Mouse (Mus musculus): ENCODE results near the gene Slc1a3. TPM values are rescaled to one million over a fixed set of nuclear protein-coding genes. Genes with fewer than 3 reads are reported as not detected.
A peak's percentile ranks its signal among the peaks of the same experiment; 100 is the strongest.

Slc1a3 gene
- polyA plus RNA-seq (2012; ENCODE audit: insufficient read depth, low replicate concordance) = 0.02 and 6.4 TPM in 2 replicates

GRCm38 (mm10) chr15:8710146-8711006 lies at the start of gene Slc1a3:
TSS of gene Slc1a3 (minus strand) at chr15:8710764.
- Histone ChIP-seq H3K9me3 (0 out of 2 replicates have a peak, but pooled peaks cover 6% of the 10 kb centered on the region), H3K4me3 (replicated peaks) (peak within 1 kb of the TSS; percentile 90), H3K27me3 (replicated peaks) (peaks cover 39% of the 10 kb centered on the region), H3K36me3 (replicated peaks; ENCODE audit: low read length) (no peaks in the 10 kb centered on the region), H3K4me1 (peaks cover 10% of the 10 kb centered on the region)
- no peak for TF ChIP-seq GATA1 (IDR thresholded peaks at IDR 0.05; ENCODE audit: borderline replicate concordance, low read length)
- TF ChIP-seq FLI1 (IDR thresholded peaks at IDR 0.05; ENCODE audit: low read length) = no peak

- TF ChIP-seq FLI1 (IDR thresholded peaks at IDR 0.05; ENCODE audit: low read length) = no peak
- no peak for TF ChIP-seq GATA1 (IDR thresholded peaks at IDR 0.05; ENCODE audit: borderline replicate concordance, low read length)
- Histone ChIP-seq H3K4me1 (no peaks in the 10 kb centered on the region), H3K27me3 (replicated peaks) (no peaks in the 10 kb centered on the region), H3K9me3 (peaks cover 4% of the 10 kb centered on the region; the same call in 1 of the 2 replicates), H3K36me3 (replicated peaks; ENCODE audit: low read length) (no peaks in the 10 kb centered on the region), H3K4me3 (replicated peaks) (no peak overlapping the region)
Measured at GRCm38 (mm10) chr15:8759026-8759425, 48.5 kb upstream of the Slc1a3 start.

DNA sequence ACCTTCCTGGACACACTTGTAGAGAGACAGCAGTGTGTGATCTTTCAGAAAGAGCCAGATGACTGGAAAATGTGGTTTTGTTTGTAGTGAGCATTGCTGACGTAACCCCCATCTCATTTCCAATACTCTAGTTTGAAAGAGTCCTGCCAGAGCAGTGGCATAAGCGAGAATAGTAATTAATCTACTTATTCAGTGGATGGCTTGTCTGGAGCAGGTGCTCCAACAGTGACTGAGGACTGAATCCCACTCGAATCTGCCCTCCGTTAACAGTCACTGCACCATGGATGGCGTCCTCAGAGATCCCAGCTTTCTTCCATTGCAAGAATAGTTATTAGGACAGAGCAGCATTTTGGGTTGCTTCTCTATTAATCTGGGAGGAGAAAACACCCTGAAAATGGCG lies 45.9 kb upstream of the Slc1a3 start:
- Histone ChIP-seq H3K4me1 (no peaks in the 10 kb centered on the region), H3K4me3 (replicated peaks) (no peak overlapping the region), H3K9me3 (0 out of 2 replicates have a peak, but pooled peaks cover 4% of the 10 kb centered on the region), H3K27me3 (replicated peaks) (no peaks in the 10 kb centered on the region), H3K36me3 (replicated peaks; ENCODE audit: low read length) (no peaks in the 10 kb centered on the region)
- TF ChIP-seq FLI1 (IDR thresholded peaks at IDR 0.05; ENCODE audit: low read length) (no peak), GATA1 (IDR thresholded peaks at IDR 0.05; ENCODE audit: borderline replicate concordance, low read length) (no peak)

- Histone ChIP-seq H3K4me1 (no peaks in the 10 kb centered on the region), H3K27me3 (replicated peaks) (no peaks in the 10 kb centered on the region), H3K4me3 (replicated peaks) (no peak overlapping the region), H3K36me3 (replicated peaks; ENCODE audit: low read length) (no peaks in the 10 kb centered on the region), H3K9me3 (no peaks in the 10 kb centered on the region)
- TF ChIP-seq GATA1 (IDR thresholded peaks at IDR 0.05; ENCODE audit: borderline replicate concordance, low read length) = no peak
- no peak for TF ChIP-seq FLI1 (IDR thresholded peaks at IDR 0.05; ENCODE audit: low read length)
Measured at GRCm38 (mm10) chr15:8749762-8750161, 39.2 kb upstream of the Slc1a3 start.

DNA sequence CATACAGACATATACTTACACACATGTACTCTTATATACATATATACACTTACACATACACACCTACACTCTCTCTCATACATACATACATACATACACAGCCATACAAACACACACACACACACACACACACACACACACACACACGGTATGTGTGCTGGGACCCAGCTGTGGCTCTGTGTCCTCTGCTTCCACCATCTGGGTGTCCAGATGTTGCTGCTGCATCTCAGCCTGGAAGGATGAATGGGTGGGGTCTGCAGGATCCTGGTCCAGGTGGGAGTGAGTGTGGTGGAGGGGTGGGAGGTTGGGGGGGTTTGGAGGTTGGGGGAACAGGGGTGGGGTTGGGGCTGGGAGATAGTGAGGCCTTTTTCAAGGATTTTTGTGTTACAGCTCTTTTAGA lies 38.2 kb upstream of the Slc1a3 start:
- no peaks in the 10 kb centered on the region for H3K4me1 ChIP-seq
- no peak for TF ChIP-seq GATA1 (IDR thresholded peaks at IDR 0.05; ENCODE audit: borderline replicate concordance, low read length)
- no peaks in the 10 kb centered on the region for H3K9me3 ChIP-seq
- H3K4me3 ChIP-seq (replicated peaks) = no peak overlapping the region
- H3K36me3 ChIP-seq (replicated peaks; ENCODE audit: low read length) = no peaks in the 10 kb centered on the region
- no peaks in the 10 kb centered on the region for H3K27me3 ChIP-seq (replicated peaks)

GRCm38 (mm10) chr15:8741593-8741992 lies 31.0 kb upstream of the Slc1a3 start:
- no peak for TF ChIP-seq FLI1 (IDR thresholded peaks at IDR 0.05; ENCODE audit: low read length)
- no peak for TF ChIP-seq GATA1 (IDR thresholded peaks at IDR 0.05; ENCODE audit: borderline replicate concordance, low read length)
- Histone ChIP-seq H3K4me1 (no peaks in the 10 kb centered on the region), H3K4me3 (replicated peaks) (no peak overlapping the region), H3K9me3 (0 out of 2 replicates have a peak, but pooled peaks cover 7% of the 10 kb centered on the region), H3K36me3 (replicated peaks; ENCODE audit: low read length) (no peaks in the 10 kb centered on the region), H3K27me3 (replicated peaks) (no peaks in the 10 kb centered on the region)

DNA sequence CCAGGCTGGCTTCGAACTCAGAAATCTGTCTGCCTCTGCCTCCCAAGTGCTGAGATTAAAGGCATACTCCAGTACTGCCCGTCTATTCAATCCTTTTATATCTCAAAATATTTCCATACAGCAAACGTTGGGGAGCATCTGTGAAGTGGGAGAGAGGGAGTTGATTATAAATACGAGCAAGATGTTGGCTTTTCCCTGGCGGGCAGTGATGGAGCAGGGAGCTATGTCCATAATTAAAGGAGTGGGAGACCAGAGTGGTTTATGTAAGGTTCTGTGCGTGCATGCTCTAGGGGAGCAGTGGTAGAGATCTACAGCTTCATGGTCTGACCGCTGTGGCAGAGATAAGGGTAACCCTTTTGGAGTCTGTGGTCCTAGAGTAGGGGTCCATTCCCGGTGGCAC lies 30.2 kb upstream of the Slc1a3 start:
- Histone ChIP-seq H3K4me3 (replicated peaks) (no peak overlapping the region), H3K4me1 (no peaks in the 10 kb centered on the region), H3K36me3 (replicated peaks; ENCODE audit: low read length) (no peaks in the 10 kb centered on the region), H3K9me3 (0 out of 2 replicates have a peak, but pooled peaks cover 7% of the 10 kb centered on the region), H3K27me3 (replicated peaks) (no peaks in the 10 kb centered on the region)
- TF ChIP-seq FLI1 (IDR thresholded peaks at IDR 0.05; ENCODE audit: low read length) (no peak), GATA1 (IDR thresholded peaks at IDR 0.05; ENCODE audit: borderline replicate concordance, low read length) (no peak)

DNA sequence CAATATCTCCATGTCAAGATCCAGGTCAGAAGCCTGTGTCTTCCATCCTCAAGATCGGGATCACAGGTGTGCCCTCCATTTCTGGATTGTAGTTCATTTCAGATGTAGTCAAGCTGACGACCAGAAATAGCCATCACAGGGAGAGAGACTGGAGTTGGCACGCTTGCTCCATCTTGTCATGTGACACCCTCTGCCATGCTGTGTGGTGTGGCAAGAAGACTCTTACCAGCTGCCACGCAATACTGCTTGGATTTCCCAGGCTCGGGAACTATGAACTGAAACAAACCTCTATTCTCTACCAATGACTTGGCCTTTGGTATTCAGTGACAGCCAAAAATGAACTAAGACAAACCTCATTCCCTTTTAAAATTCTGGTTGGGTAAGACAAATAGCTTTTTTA lies 27.6 kb upstream of the Slc1a3 start:
- Histone ChIP-seq H3K36me3 (replicated peaks; ENCODE audit: low read length) (no peaks in the 10 kb centered on the region), H3K9me3 (peaks cover 10% of the 10 kb centered on the region; the same call in 1 of the 2 replicates), H3K4me1 (no peaks in the 10 kb centered on the region), H3K4me3 (replicated peaks) (no peak overlapping the region), H3K27me3 (replicated peaks) (no peaks in the 10 kb centered on the region)
- TF ChIP-seq GATA1 (IDR thresholded peaks at IDR 0.05; ENCODE audit: borderline replicate concordance, low read length) (no peak), FLI1 (IDR thresholded peaks at IDR 0.05; ENCODE audit: low read length) (no peak)

DNA sequence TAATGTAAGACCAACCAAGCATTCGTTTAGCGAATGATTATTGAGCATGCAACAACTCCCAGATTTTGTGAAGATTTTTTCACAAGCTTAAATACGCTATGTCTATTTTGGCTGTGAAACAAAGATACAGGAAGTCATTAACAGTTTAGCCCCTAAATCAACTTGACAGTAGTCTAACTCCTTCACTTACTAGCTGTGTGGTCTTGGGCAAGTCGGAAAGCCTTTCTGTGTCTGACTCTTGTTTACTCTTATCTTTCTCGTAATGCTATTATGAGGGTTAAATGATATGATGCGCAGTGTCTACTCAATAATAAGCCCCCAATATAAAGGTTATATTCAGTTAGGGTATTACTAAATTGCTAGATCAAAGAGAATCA lies 23.8 kb upstream of the Slc1a3 start:
- Histone ChIP-seq H3K9me3 (peaks cover 11% of the 10 kb centered on the region), H3K27me3 (replicated peaks) (no peaks in the 10 kb centered on the region), H3K4me3 (replicated peaks) (no peak overlapping the region), H3K4me1 (no peaks in the 10 kb centered on the region), H3K36me3 (replicated peaks; ENCODE audit: low read length) (no peaks in the 10 kb centered on the region)
- no peak for TF ChIP-seq GATA1 (IDR thresholded peaks at IDR 0.05; ENCODE audit: borderline replicate concordance, low read length)
- no peak for TF ChIP-seq FLI1 (IDR thresholded peaks at IDR 0.05; ENCODE audit: low read length)

- Histone ChIP-seq H3K4me3 (replicated peaks) (no peak overlapping the region), H3K4me1 (no peaks in the 10 kb centered on the region), H3K27me3 (replicated peaks) (no peaks in the 10 kb centered on the region), H3K9me3 (peaks cover 11% of the 10 kb centered on the region), H3K36me3 (replicated peaks; ENCODE audit: low read length) (no peaks in the 10 kb centered on the region)
- TF ChIP-seq GATA1 (IDR thresholded peaks at IDR 0.05; ENCODE audit: borderline replicate concordance, low read length) (no peak), FLI1 (IDR thresholded peaks at IDR 0.05; ENCODE audit: low read length) (no peak)
Measured at GRCm38 (mm10) chr15:8733669-8734362, 23.3 kb upstream of the Slc1a3 start.
